Comparison of ENCODE assay signal across 14 mouse cellular contexts in genomic region chr2:71116151-71116550, GRCm38 (mm10). TPM values are rescaled to one million over a fixed set of nuclear protein-coding genes. Genes with fewer than 3 reads are reported as not detected.
DNase-seq lines count a peak whose midpoint lies in the region; TF ChIP-seq lines count a peak whose summit lies in the region.
"Had no signal": no experiment of that assay in that cellular context is flagged by ENCODE, and none has a peak within 500 bp of the region (broad histone marks: within the 10 kb centered on the region; RNA-seq: fewer than 3 reads in every experiment).

No protein-coding gene starts in this region.

- no peaks in the 10 kb centered on the region for H3K36me3 ChIP-seq in thymus, adult 2 months (ENCODE audit: control insufficient read depth, insufficient read depth, low read length)
- H3K36me3 ChIP-seq: embryonic facial prominence, embryonic 15.5 days; liver, embryonic 13.5 days; midbrain, embryonic 12.5 days; neural tube, embryonic 15.5 days had no signal

- no peak overlapping the region for H3K4me3 ChIP-seq in thymus, adult 2 months (ENCODE audit: control insufficient read depth, insufficient read depth, low read length)
- H3K4me3 ChIP-seq: embryonic facial prominence, embryonic 15.5 days; liver, embryonic 13.5 days; midbrain, embryonic 12.5 days; neural tube, embryonic 15.5 days had no signal

- WGBS in thymus, adult 2 months, result 98% methylated on average over 4 of the region's 4 CpGs

- TF ChIP-seq POLR2A in thymus, adult 2 months (IDR thresholded peaks at IDR 0.05; ENCODE audit: control insufficient read depth, extremely low read depth, insufficient read depth, low read length, poor library complexity), result no peak

- no peaks in the 10 kb centered on the region; the same call in 1 of the 2 replicates for H3K27me3 ChIP-seq in thymus, adult 2 months (ENCODE audit: control insufficient read depth, insufficient read depth, low read length)
- H3K27me3 ChIP-seq: embryonic facial prominence, embryonic 15.5 days had no signal

- TF ChIP-seq CTCF in thymus, adult 2 months (IDR thresholded peaks at IDR 0.05; ENCODE audit: borderline replicate concordance, control insufficient read depth, extremely low read depth, insufficient read depth, low read length, poor library complexity), result no peak

- peaks cover 13% of the 10 kb centered on the region for H3K4me1 ChIP-seq in thymus, adult 2 months (replicated peaks; ENCODE audit: control insufficient read depth, insufficient read depth, low read length)

- H3K27ac ChIP-seq in thymus, adult 2 months (ENCODE audit: control insufficient read depth, insufficient read depth, low read length), result no peak overlapping the region
- H3K27ac ChIP-seq: embryonic facial prominence, embryonic 15.5 days; liver, embryonic 13.5 days; midbrain, embryonic 12.5 days; neural tube, embryonic 15.5 days had no signal

- DNase-seq in kidney, postnatal 4 days, result peak; percentile 15 to 20
- no peak for DNase-seq in kidney, postnatal 14 days
- peak; percentile 23 for DNase-seq in thymus, adult 2 months
- no peak for DNase-seq in thymus, postnatal 25 days
- DNase-seq in R1 (ENCODE audit: low read depth, low spot score), result peak; percentile 64
- no peak for DNase-seq in ovary, postnatal 14 days (ENCODE audit: low spot score)
- DNase-seq in Muller cell, postnatal 12 days (ENCODE audit: inconsistent ontology term), result no peak
- DNase-seq: cerebellum, postnatal 25 days; heart, postnatal 4 days; kidney, adult 18-20 months; liver, embryonic 13.5 days had no signal

RNA-seq across cellular contexts. Expression of gene Cybrd1, which starts 1.6 kb away (rescaled TPM):
- polyA plus RNA-seq in thymus, adult 2 months (2012; rRNA removed), result 2.3 and 3.1 TPM in 2 replicates

Comparison
In these comparisons a context has a peak if more than half of its experiments do, and no peak if none do; other contexts are left out.
1. DNase-seq: peak in kidney, postnatal 4 days (2 of 2), thymus, adult 2 months (single experiment) and R1 (single experiment); none in kidney, postnatal 14 days (single experiment), thymus, postnatal 25 days (single experiment), ovary, postnatal 14 days (single experiment) and Muller cell, postnatal 12 days (single experiment).